Mouse (Mus musculus): ENCODE measurements around the gene Arid1b.
A peak's percentile ranks its signal among the peaks of the same experiment; 100 is the strongest.
"Not testable (repeated sequence)": the region's sequence is repeated elsewhere in the genome, so short reads cannot be mapped to it uniquely, and the experiment has no call there.

The Arid1b gene

DNA sequence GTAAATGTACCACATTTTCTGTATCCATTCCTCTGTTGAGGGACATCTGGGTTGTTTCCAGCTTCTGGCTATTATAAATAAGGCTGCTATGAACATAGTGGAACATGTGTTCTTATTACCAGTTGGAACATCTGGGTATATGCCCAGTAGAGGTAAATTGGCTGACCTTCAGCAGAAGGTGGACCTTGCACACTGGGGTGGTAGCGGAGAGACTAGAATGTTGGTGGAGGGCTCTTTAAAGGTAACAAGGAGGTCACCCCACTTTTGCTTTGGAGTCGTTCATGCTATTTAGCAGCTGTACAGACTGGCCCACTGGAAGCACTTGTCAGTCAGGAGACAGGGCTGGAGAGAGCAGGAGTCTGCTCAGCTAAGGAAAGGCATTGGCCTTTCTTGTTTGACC, 94.1 kb downstream of the Arid1b start:
- not testable (repeated sequence) for DNase-seq (ENCODE audit: low spot score)

DNA sequence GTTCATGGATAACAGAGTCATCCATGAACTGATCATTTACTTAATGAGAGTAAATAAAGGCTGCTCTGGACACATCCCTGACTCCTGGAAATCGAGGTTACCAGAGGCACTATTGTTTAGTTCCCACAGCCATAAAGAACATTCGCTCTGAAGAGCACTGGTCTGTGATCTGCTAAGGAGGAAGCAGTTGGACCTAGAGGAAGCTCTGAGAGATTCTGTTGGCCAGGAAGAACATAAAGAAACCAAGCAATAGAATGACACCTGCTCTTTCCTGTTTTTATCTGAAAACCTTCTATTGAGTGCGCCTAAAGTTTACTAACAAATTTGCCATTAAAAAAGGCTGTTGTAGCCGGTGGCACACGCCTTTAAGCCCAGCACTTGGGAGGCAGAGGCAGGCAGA, 94.7 kb downstream of the Arid1b start:
- no peak for DNase-seq (ENCODE audit: low spot score)

DNA sequence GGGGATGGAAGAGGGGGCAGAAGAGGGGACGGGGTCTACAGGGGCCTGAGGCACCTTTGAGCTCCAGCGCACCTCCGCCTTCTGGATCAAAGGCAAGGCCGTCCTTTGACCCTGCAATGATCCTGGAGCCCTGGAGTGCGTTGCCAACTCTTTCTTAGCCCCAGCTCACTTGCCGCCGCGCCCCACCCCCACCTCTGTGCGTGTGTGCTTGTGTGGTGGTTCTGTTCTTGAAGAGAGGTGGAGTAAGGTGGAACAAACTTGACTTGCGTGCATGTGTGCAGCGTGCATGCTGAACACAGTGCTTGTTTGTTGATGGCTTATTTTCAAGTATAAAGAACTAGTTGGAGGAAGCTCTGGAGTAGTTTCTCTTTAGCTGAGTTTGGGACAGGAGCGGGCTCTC, 95.4 kb downstream of the Arid1b start:
- no peak for DNase-seq (ENCODE audit: low spot score)

DNA sequence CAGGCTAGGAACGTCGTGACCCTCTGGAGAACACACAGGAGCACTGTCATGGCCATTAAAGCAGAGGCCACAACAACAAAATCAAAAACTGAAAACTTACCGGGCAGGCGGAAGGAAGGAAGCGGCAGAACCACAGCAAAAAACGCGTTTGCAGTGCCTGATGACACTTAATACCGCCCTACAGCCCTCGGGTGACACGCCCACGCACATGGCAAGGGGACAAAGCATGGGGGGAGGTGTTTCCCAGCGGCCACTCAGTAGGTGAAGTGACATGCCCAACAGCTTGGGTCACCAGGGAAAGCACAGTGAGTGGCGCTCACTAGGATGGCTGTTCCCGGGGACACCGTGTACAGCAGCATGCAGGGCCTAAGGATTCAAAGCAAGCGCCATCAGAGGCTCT, 97.4 kb downstream of the Arid1b start:
- no peak for DNase-seq (ENCODE audit: low spot score)

DNA sequence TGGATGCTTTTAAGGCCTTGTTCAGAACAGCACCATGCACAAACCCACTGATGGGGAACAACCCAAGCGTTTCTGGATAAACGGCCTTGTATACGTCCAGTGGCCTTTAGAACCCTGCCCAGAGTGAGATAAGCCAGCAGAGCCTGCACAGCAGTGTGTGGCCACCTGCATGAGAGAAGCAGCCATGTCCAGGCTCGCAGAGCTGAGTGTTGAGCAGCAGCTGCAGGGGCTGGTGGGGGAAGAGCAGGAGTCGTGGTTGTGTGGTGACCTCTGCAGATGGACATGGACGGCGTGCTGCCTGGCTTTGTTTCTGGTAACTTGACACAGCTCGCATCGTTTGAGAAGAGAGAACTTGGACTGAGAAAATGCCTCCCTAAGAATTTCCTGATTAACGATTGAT, 97.8 kb downstream of the Arid1b start:
- no peak for DNase-seq (ENCODE audit: low spot score)

DNA sequence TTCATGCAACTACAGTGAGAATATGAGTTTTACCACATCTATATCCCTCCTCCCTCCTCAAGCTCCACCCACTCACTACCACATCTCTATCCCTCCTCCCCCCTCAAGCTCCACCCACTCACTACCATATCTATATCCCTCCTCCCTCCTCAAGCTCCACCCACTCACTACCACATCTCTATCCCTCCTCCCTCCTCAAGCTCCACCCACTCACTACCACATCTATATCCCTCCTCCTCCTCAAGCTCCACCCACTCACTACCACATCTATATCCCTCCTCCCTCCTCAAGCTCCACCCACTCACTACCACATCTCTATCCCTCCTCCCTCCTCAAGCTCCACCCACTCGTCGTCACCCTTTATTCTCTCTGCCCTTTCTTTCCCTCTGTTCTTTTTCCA, 99.2 kb downstream of the Arid1b start:
- not testable (repeated sequence) for DNase-seq (ENCODE audit: low spot score)

DNA sequence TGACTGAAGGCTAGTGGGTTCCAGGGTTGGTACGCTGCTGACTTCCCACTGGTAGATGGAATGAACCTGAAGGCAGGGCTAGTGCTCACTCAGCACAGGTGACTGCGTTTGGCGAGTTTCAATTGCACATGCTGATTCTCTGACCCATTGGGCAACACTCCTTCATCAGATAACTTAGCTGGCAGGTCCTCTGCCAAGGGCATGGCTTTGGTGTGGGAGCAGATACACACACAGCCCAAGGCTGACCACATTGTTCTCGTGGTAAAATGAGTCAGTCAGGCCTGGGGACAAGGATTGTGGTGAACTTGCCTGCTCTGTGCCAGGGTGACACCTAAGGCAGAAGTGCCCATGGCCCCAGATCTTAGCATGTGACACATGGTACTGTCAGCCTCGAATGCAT, 100.5 kb downstream of the Arid1b start:
- peak; percentile 43 for DNase-seq (ENCODE audit: low spot score)

DNA sequence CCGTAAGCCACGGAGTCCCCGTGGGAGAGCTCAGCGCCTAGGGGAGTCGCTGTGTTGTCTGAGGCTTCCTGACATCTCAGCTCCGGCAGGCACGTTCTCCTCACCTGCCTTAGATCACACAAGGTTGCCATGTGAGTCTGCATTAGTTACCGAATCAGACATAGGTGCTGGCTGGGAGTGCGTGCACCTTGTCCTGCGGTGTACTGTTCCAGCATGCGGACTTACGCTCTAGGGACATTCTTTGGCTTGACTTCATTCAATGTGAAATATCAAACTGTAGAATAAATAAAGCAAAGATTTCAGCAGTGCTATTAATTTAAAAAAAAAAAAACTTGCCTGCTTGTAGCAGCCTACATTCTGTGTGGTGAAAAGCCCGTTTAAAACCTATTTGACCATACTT, 101.6 kb downstream of the Arid1b start:
- DNase-seq (ENCODE audit: low spot score), result no peak

DNA sequence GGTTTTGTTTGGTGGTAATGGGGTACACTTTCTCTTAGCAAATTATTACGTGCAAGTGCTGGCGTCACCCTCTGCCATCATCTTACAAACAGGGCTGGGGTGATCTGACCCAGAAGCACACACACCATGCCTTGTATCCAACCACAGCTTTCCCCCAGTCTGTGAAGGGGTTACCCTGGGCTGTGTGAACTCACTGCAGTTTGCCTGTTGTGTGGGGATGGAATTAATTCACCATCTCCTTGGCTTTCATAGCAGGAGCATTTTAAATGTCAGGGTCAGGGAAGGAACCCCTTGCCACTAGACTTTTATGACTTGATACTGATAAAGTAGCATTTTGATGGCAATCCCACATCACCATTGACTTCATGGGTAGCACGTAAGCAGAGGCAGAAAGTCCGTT, 102.9 kb downstream of the Arid1b start:
- DNase-seq (ENCODE audit: low spot score), result no peak

DNA sequence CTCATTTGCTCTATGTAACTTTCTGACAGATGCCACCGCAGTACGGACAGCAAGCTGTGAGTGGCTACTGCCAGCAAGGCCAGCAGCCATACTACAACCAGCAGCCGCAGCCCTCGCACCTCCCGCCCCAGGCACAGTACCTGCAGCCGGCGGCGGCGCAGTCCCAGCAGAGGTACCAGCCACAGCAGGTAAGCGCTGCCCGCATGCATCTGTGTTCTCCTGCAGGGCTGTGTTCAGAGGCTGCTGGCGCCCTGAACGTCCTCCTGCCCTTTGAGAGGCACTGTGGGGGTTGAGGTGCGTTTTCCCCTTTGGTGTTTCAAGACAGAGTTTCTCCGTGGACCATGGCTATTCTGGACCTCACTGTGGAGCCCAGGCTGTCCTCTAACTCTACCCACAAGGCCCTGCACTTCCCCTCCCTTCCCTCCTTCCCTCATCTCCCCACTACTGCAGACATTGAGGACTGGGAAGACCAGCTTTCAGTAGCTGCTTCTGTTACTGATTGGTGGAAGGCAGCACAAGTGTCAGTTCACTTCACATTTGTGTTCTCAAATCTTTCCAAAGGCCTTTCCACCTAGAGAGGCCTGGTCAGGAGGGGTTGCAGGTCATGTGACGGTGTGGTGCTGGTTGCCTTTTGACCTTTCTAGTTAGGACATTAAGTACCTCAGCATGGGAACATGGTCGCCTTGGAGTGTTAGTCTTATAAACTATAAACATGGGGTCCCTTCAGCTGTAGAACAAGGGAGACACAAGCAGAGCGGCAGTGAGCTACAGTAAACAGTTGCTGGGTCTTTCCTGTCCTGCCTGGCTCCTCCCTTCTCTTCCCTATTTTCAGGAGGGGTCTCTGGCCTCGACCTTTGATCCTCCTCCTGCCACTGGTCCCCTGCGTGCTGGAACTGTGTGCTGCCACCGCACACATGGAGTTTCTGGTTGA, 103.7 kb downstream of the Arid1b start:
- no peak for DNase-seq (ENCODE audit: low spot score)

DNA sequence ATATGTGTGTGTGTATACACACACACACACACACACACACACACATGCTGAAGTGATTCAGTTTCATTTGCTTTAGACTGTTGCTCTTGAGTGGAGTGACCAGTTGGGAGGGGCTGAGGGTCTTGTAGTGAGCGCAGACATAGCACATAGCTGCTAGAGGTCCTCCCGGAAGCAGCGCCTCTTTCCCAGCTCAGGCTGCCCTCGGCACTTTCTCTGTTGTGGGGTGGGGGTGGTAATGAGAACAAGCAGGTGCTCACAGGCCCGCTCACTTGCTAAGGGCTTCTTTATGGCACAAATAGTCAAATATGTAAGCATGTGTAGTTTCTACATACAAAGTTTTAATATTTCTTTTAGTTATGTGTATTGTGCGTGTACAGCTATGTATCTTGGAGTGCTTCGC, 104.6 kb downstream of the Arid1b start:
- DNase-seq (ENCODE audit: low spot score), result no peak

DNA sequence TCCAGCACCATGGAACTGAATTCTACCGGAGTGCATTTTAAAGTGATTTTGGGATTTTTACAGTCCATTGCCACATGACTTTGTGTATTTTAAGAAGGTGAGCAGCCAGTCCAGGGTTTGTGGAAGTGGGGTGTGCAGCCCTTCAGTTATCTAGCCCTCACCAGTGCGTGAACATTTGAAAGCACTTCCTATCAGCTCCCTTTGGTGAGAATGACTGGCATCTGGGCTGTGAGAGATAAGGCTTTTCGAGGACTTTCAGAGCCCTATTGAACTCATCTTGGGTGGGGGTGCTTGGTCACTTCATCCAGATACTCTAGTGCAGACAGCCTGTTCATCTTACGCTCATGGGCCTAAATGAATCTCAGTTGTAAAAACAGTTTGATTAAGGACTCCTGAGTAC, 105.1 kb downstream of the Arid1b start:
- no peak for DNase-seq (ENCODE audit: low spot score)

DNA sequence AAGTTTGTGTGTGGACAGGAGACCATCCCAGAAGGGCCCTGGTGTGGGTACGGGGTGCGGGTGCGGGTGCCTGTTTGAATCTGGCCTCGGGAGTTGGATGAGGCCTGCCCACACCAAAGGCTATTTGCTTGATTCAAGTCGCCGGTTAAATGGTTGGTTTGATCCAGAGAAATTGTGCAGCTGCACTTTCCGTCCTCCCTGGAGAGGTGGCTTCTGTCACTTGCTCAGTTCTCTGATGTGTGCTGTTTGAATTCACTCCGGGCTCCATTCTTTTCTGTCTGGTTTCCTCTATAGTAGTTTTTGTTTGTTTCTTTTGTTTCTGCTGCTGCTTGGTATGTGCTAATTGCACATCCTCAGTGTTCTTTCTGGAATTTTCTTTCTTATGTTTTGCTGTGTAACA, 107.0 kb downstream of the Arid1b start:
- DNase-seq (ENCODE audit: low spot score), result no peak

DNA sequence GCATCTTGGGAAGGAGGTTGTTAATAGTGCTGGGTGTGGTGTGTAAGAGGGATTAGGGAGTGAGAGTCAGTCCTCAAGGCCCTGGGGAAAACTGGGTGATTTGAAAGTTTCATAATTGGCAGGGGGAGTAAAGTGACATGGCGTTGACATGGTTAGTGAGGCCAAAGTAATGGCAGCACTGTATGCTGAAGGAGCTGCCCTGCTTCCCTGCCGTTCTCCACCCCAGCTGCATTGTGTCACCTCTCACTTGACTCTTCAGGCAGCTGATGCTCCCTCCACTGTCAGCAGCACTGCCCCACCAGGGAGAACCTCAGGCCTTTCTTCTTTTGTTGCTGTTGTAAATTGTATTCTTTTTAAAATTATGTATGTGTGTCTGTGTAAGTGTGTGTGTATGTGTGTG, 107.8 kb downstream of the Arid1b start:
- no peak for DNase-seq (ENCODE audit: low spot score)

DNA sequence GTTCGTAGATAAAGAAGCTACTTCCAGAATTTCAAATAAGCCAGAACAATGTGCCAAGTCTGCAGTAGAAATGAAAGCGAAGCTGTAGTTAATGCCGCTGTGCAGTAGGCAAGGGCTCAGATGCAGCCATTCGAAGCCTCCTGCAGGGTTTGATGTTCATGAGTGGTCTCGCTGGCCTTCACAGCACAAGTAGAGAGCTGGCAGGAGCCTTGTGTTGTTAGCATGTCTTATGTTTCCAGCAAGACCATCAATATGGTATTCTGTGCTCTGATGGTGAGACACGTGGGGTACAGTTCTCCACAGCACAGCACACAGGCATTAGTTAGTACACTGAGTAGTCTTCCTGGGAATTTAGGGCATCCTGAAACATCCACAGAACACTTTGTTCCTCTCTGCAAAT, 111.6 kb downstream of the Arid1b start:
- DNase-seq (ENCODE audit: low spot score), result no peak

DNA sequence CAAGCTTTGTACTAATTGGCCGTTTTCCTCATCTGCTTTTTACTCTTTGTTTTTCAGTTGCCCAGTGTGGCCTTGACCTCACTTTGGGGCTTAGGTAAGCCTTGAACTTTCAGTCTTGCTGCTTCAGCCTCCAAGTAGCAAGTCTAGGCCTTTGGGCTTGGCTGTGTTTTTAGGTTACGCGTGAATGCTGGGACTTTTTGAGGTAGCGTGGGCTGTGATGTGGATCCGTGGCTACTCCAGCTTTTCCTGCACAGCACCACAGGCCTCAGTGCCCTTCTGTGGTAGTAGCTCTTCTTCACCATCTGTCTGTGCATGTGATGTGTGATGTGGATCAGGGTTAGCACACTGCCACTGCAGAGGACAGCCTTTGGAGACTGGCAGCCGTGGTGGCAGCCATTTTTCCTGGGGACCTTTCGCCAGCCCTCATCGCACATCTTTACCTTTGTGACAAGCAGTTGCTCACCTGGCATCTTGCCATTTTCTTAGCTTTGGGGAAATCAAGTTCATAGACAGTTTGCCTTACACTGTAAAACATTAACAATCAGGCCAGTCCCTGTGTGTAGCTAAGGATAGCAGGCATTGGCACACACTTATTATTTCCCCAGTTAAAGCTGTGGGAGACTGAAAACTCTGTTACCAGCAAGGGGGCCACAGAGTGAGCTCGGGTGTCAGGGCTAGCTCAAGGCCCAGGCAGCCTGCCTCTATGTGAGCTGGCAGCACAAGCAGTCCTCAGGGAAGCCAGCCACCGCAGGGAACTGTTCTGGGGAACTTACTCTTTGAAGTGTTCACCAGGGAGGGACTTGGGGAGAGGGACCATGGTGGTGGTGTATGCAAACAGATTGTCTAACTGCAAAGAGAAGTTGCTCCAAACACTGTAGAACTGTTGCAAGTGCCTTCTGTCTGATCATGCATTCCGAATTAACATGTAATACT, 112.4 kb downstream of the Arid1b start:
- DNase-seq (ENCODE audit: low spot score), result no peak

DNA sequence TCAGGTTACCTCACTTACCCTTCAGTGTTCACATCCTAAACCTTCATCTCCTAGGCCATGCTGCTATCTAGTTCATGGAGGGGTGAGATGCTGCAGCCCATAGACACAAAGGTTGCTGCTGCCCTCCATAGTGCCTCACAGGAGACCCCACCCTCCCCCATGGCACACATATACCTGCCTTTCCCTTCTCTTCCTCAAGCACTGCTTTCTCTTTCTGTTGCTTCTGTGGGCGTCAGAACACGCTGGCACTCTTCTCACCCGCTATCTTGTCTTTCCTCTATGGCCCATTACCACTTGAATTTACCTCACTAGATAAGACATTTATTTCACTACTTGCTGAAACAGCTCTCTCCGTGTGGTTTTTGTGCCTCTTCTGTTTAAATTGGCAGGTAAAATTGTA, 113.4 kb downstream of the Arid1b start:
- DNase-seq (ENCODE audit: low spot score), result no peak

DNA sequence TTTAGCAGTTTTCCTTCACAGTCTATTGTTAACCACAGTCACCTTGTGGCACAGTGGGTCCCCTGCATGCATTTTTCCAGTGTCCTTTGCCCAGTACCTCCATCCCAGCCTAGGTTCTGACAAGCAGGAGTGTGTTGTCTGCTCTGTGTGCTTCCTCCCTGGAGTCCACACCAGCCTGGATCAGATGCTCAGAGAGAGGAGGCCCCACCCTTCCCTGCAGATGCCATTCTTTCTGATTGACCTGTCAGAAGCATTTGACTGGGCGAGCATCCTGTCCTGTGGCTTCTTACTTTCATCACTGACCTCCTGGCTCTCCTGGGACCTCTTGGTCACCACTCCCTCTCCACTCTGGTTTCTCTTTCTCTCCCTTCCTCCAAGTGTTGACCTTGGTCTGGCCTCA, 113.9 kb downstream of the Arid1b start:
- DNase-seq (ENCODE audit: low spot score), result no peak

DNA sequence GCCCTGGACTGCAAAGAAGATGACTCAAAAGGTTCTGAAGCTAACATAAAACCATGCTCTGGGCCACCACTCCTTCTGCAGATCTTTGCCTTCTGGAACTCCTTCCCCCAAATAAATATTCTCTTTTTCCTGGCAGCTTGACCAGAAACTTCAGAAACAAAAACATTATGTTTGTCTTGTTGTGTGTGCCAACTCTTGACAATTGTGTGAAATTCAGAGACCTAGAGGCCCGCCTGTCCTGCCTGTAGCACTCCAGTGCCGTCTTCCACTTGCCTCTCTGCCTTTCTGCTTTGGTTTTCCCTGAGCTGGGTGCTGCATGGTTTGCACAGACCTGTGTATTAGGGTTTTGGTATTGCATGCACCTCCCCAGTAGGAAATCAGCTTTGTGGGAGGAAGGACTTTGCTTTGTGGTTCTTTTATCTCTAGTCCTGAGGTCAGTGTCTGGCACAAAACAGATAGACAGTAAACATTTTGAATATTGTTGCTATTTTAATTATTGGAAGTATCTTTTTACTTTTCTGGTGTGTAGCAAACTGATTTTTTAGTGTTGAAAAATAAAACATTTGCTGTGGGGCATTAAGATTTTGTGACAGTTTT, 114.5 kb downstream of the Arid1b start:
- DNase-seq (ENCODE audit: low spot score), result no peak

DNA sequence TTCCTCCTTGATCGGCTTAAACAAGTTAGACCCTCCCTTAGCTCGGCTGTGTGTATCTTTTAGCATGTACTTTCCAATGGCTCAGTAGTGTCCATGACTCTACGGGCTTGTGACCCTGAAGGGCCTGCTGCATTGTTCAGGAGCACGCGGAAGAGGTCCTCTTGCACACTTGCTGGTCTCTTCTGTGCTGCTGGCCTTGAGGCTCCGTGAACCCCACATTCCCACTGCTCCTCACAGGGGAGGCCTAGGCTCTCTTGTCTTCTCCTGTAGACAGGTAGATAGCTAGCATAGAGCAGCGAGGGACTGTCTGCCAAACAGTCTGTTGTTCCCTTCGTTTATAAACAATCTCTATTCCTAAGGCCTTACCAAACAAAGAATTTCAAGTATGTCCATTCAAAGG, 115.2 kb downstream of the Arid1b start:
- DNase-seq (ENCODE audit: low spot score), result no peak

DNA sequence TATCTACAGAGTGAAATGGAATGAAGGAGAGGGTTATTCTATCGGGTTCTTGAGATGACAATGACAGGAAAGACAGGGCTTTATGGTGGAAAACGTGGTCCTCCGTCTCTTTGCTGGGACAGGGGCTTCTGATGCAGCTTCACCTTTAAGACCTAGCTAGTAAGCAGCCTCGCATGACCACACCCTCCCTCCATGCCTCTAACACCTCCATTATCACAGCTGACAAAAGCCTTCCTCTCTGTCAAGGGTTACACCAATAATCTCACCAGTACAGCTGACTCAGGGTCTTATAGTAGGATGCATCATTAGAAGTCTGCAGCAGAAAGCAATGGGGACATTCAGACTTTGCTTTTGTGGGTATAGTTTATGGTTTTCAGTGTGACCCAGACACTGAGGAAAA, 116.0 kb downstream of the Arid1b start:
- DNase-seq (ENCODE audit: low spot score), result no peak

DNA sequence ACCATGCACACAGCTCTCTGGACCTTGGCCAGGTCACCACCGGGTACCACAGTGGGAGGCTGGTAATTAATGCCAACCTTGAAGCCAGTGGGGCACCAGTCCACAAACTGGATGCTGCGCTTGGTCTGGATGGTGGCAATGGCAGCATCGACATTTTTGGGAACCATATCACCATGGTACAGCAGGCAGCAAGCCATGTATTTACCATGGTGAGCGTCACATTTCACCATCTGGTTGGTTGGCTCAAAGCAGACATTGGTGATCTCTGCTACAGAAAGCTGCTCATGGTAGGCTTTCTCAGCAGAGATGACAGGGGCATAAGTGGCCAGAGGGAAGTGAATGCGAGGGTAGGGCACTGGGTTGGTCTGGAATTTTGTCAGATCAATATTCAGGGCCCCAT, 116.8 kb downstream of the Arid1b start:
- DNase-seq (ENCODE audit: low spot score), result not testable (repeated sequence)

DNA sequence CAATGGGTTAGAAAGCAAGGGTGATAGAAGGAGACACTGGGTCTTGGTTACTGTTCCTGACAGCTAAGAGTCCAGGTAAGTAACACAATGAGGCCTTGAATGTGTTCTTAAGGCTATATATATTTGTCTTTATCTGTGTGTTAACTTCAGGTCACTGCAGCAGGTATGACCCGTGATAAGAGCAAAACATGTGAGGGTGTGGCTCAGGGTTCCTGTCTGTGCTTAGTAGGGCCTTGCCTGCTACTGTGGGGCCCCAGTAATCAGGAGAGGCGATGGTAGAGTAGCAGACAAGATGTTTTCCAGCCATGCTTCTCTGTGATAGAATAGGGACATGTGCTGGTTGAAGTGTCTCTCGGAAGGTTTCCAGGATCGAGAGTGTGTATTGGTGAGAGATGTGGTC, 118.0 kb downstream of the Arid1b start:
- DNase-seq (ENCODE audit: low spot score), result no peak
